Mouse (Mus musculus): ENCODE results near the gene Cdk8.

Gene Cdk8

DNA sequence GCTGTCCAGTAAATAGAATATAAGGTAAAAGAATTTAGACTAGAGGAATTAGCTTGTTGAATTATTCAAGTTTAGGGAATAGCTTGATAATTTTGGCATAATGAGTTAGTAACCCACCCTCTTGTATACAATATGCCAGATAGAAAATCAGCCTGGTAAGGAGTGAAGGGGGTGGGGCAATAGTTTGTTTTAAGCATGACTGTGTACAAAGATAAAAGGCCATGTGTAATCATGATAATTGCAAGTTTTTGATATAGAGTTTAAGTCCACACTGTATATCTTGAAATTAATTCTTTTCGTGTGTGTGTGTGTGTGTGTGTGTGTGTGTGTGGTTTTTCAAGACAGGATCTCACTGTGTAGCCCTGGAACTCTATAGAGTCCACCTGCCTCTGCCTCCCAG lies 3.3 kb downstream of the Cdk8 start:
- no peak for DNase-seq

DNA sequence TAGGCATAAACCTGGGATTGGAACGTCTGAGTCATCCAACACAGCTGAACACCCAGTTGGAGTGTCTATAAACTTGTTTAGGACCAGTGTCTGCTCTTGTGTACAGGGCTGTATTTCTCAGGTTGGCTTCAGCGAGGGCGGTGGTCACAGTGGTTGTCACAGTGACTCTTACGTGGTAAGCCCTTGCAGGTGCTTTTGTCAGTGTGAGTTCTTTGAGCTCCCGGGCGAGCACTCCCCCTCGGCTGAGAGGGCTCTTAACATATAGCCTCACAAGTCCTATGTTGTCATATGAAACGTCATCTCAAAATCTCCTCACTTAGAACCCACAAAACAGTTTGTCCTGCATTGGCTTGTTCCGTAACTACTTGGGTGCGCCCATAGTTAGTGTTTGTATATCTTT lies 7.2 kb downstream of the Cdk8 start:
- no peak for DNase-seq

DNA sequence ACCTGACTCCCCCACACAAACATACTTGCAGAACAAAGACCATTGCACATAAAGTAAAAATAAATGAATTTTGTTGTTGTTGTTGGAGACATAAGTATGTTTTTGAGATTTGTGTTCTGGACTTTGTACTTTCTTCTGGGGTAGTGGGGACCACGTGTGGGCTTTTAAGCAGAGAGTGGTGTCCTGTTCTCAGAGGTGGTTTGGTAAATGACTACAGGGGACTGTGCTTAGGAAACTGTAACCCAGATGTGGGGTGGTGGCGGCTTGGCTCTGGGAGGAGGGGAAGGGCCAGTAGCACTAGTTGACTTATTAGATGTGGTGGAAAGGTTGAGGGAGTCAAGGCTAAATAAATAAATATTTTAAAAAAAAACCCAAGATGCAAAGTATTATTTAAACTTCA lies 9.7 kb downstream of the Cdk8 start:
- no peak for DNase-seq

DNA sequence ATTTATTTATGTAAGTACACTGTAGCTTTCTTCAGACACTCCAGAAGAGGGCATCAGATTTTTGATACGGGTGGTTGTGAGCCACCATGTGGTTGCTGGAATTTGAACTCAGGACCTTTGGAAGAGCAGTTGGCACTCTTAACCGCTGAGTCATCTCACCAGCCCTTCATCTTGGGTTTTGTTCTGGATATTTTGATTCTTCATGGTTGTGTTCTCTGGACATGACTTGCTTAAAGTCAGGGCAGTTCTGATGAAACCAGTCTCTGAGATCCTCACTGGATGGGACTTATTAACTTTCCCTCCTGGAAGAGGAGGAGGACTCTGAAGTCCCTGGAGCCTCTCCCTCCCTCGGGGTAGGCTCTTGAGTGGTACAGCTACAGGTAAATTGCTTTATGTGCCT lies 10.2 kb downstream of the Cdk8 start:
- no peak for DNase-seq

DNA sequence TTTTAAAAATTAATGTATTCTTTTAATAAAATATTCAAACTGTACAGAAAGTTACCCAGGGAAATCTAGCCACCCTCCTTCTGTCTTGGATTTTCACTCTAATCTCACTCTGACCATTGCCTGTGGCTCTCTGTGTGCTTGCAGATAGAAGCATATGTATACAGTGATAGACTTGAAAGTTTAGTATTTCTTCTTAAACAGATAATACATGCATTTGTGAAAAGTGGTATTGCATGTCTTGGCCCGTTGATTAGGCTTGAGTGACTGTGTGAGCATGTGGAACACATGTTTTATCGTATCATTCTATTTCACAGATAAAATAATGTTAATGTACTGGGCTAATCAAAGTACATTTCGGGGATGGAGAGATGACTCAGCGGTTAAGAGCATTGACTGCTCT lies 14.2 kb downstream of the Cdk8 start:
- no peak for DNase-seq

DNA sequence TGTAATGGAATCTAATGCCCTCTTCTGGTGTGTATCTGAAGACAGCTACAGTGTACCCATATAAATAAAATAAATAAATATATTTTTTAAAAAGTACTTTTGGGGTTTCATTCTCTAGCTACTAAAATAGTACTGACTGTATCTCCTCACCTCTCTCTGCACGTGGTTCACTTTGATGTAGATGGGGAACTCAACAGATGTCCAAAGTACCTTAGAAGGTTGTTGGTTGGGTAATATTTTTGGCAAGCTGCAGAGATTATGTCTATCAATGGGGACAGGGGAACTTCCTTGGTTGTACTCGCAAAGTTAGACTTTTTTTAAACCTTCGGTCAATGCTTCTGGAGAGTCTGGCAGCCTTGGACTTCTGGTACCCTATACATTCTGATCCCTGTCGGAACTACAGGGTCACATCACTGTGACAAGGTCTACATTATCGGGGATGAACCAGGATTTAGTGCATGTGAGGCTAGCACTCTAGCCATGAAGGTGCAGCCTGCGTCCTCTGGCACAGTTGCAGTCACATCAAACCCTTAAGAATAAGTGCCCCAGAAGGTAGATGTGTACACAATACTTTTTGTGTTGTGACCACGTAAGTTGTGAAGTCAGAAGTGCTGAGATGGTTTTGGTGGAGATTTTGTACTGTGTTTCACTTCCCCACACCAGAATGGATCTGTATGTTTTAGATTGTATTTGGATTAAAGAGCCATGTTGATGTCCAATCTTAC lies 14.8 kb downstream of the Cdk8 start:
- no peak for DNase-seq

DNA sequence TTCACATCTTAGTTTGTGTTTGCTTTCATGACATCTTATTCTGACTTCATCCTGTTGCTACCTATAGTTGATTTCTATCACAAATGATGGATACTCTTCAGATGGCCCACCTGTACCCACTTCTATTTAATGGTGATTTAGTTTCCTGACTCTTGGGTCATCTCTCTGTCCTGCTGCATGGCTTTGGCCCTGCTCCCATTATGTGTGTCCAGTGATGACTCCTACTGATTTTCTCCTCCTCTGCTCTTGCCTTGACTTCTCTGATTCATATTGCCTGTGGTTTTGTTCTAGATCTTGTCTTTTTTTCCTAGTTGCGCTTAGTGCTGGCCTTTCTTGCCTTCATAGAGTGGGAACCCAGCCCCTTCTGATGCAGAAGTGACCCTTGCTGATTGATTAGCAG lies 15.4 kb downstream of the Cdk8 start:
- DNase-seq = no peak

DNA sequence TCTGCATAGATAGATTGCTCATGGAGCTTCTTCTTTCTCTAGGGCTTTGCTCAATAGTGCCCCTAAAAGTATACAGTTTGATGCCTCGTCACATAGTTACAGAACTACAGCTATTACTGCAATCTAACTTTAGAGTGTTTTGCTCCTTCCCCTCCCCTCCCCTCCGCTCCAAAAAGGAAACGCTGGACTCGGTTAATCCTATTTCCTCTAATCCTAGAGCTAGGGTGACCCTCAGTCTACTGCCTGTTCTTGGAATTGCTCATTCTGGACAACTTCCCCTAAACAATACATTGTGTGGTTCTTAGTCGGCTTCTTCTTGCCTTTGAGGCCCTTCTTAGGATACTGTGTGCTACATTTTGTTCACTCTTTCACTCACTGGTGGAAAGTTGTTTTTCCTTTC lies 16.7 kb downstream of the Cdk8 start:
- DNase-seq = no peak

DNA sequence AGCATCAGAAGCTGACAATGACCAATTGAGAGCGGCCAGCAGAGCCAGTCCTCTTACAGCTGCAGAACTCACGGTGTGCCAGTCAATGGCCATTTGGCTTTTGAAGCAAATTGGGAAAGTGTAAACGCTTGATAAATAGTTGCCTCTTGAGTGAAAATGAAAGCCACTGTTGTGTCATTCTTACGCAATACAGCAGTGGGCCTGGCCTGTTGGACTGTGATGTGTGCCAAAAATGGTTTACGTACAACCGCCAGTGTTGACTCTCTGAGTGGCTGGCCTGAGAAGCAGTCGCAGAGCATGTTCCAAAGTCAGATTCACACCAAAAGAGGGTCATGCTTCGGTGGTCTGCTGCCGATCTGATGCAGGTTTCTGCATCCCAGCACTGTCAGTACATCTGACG lies 17.7 kb downstream of the Cdk8 start:
- no peak for DNase-seq

DNA sequence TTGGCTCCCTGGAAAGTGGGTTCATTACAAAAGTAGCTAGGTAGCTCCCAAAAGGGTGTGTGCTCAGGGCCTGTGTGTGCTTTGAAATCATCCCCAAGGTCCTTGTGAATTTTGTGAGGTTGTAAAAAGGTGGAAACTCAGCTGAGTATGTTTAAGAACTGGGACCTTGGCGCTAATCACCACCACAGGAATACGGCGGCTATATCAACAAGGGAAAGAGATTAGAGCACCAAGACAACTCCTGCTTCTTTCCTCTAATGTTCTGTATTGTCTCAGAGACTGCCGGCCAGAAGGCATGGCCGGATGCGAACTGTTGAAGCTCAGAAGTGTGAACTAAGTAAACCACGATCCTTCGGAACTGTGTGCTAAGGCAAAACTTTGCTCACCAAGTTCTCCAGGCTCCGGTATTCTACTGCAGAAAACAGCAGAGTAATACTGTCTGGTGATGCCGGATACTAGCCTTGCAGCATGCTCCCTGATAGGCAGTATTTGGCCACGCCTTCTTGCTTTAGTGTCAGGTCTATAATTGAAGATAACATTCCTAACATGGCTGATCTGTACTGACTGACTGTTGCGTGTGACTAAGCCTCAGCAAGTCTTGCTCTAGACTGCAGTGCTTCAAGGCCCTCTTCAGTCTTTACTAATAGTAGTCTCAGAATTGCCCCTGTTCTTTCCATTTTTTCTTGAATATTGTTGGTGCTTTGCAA lies 19.5 kb downstream of the Cdk8 start:
- DNase-seq = no peak

DNA sequence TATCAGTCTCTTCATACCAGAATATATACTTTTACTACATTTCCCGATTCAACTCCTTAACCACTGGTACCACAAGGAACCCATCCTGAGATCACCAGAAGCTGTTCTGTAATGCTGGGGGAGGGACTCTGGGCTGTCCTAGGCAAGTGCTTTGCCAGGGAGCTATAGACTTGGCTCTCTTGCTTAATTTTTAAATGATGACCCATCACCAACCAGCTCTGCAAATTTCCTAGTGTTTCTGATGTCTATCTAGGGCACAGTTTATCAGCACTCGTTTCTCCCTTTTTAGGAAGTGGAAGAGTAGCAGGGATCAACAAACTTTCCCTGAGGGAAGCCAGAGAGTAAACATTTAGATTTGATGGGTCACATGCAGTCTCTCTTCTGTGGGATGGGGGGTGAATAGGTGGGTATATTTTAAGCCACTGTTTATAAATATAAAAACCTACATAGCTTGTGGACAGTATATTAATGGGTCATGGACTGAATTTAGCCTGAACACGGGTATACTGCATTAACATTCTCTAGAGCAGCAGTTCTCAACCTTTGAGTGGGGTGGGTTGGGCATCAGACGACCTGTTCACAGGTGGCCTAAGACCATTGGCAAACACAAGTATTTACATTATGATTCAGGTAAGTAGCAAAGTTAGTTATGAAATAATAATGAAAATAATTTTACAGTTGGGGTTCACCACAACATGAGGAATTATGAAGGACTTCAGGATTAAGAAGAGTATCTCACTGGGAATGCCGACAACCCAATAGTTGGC lies 20.8 kb downstream of the Cdk8 start:
- DNase-seq = no peak

DNA sequence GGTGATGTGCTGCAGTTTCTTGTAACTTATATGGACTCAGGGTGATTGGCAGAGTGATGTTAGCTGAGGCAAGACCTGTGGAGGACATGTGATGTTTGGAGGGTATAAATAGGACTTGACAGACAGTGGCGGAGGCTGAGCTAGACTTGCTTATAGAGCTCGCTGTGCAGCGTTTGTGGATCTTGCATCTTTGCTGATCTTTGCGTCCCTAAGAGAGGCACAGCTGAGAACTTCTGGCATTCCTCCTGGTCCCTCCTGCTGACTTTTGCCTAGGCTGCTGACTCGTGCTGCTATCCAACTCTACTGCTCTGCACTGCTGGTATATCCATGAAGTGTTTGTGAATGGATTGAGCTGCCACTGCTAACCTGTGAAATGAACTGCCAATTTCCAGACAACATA lies 22.6 kb downstream of the Cdk8 start:
- DNase-seq = no peak

DNA sequence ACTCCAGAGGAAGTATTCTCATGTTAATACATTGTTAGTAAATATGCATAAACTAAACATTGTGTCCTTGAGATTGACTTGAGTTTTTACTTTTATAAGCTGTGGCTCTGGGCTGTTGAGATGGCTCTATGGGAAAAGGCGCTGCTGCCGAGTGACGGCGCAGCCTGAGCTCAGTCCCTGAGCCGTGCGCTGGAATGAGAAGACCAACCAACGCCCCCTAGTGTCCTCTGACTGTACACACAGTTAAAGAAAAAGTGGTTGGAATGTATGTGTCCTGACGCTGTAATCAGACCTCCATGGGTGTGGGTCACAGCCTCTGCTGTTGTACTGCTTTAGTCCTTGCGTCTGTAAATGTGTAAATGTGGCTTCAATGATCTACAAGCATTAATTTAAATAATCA lies 29.0 kb downstream of the Cdk8 start:
- no peak for DNase-seq

DNA sequence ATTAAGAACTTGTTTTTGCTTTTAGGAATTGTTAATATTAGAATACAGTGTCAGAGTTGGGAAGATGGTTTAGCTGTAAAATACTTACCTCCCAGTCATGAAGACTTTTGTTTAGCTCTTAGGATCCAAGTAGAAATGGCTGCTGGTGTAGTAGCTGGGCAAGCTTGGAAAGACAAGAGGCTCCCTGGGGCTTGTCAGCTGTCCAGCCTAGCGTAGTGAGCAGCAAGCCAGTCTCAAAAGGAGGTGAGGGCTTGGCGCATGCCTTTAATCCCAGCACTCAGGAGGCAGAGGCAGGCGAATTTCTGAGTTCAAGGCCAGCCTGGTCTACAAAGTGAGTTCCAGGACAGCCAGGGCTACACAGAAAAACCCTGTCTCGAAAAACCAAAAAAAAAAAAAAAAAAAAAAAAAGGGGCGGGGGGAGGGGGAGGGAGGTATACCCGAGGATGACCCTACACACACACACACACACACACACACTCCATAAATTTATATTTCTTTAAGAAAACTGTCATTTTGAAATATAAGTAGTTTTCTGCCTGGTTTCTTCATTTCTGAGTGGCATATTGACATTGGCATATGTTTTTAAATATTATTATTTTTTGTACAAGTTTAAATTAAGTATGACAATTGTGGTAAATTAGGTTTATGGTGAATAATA lies 35.0 kb downstream of the Cdk8 start:
- peak; percentile 64 for DNase-seq

DNA sequence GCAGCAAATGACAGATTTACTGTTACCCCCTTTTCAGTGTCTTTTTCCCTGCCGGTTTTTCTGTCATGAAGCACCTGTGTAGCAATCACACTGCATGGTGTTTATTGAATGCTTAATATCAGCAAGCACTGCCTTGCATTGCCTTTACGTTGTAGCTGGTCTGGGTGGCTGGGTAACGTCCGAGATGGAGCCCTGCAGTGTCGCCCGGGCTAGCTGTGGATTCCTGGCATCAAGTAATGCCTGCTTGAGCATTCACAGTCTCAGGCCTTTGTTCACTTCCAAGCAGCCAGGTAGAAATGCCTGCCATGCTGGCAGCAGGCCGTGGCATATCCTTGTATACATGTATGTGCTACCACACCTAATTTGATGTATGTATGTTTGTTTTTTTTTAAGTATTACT lies 36.7 kb downstream of the Cdk8 start:
- no peak for DNase-seq

DNA sequence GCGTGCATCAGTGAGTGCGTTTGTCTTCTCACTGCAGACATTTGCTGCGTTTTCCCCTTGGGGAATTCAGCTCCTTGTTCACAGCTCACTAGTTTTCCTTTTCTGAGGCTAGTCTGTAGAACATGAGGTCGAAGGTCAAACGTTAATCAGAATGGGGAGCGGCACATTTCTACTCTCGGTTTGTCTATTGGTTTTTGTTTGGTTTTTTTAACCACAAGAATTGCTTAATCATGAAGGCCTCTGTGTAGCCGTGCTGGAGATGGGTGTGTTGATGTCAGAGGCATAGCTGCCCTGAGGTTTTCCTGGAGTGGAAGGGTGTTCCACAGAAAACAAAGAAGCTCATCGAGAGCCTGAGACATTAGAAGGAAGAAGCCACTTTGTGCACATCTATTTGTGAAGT lies 39.6 kb downstream of the Cdk8 start:
- no peak for DNase-seq

DNA sequence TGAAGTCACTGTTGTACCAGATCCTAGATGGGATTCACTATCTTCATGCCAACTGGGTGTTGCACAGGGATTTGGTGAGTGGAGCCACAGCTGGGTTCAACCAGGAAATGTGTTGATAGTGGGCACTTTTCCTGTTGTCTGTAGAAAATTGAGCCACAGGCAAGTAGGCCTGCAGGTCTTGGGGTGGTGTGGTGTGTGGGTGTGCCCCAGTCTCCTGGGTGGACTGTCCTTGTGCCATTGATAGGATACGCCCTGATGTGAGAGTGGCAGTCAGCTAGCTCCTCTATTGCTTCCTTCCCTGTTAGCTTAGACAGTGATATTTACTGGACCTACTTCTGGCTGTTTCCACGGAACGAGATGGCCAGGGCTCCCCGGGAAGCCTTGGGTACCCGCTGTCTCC lies 40.6 kb downstream of the Cdk8 start:
- no peak for DNase-seq

DNA sequence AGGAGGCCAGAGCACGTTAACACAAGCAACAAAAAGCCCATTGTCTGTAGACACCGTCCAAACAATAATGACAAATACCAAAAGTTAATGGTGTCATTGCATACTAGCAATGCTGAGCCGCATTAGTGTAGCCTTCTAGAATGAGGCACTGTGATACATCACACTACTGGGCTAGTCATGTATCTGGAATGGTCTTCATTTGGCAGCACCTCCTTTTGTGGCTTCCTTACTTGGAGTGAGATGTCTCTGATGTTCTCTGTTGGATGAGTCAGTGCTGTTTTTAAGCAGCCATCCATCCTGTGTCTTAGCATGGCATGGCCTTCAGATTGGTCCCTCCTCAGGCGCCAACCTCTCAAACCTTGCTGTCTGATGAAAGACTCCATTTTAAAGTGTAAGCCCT lies 42.1 kb downstream of the Cdk8 start:
- no peak for DNase-seq

DNA sequence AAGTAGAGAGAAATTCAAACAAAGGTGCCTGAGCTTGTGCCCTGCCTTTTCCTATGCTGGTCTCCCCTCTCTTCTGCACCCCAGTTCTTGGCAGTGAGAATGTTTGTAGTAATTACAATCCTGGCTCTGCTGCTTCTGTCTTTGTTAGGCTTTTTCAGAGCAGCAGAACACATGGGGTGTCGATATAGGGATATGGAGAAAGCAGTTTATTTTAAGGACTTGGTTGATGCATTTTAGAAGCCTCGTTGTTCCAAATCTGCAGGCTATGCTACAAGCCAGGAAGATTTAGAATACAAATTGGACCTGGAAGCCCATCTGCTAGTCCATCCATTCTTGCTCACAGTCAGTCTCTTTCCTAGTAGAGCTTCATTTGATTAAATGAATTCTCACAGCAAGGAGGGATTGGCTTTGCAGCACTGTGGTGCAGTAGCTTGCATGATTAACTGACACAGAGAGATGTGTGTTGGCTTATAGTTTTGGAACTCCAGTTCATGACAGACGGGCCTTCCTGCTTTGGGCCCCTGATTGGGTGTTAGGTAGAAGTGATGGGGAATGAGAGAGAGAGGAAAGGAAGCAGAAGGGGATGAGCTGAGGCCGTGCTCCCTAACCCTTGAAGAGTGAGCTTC lies 43.5 kb downstream of the Cdk8 start:
- no peak for DNase-seq

DNA sequence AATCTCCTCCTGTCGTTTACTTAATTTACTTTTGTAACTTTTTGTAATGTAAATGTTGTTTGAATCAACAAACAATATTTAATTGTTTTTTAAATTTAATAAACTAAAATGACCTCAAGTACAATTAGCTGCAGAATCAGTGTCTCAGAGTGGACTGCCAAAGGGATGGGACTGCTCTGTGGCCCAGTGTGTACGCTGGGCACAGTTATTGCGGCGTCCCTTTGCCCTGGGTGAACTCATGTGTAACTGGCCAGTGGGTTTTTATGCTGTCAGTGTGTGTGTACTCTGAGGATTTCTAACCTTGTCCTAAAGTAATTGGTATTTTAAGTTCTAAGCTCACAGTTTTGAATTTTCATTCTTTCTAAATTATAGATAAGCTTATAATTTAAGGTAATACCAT lies 46.5 kb downstream of the Cdk8 start:
- no peak for DNase-seq

DNA sequence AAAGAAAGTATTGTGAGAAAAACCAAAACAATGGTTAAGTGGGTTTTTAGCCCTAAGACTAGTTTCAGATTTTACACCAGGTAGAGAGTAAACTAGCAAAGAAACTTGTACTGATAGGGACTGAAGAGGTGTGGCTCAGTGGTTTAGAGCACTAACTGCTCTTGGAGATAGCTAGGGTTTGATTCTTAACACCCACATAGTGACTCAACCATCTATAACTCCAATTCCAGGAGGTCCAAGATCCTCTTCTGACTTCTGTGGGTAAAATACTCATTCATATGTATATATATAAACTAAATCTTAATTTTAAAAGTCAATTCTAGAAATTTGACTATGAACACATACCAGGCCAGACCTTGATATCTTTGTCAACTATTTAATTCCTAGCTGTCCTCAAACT lies 49.0 kb downstream of the Cdk8 start:
- no peak for DNase-seq

DNA sequence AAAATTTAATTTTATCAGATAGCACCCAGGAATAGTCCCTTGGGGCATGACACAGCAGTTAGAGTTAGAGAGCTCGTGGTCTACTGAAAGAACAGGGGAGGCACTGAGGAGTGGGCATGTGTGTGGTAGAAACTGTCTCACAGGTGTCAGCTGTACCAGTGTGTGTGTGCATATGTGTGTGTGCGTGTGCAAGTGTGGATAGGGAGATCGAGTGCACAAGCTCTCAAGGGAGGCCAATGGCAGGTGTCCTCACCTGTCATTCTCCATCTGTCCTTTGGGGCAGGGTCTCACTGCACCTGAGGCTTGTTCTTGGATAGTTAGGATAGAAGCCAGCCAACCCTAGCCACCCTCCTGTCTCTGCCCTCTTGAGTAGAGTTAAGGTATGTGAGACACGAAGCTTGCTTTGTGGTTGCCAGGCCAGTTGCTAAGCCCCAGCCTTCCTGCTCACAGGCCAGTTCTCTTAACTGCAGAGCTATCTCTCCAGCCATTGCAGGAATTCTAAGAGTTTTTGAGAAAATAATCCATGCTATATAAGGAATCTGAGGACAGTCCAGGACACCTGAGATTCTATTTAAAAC lies 50.3 kb downstream of the Cdk8 start:
- DNase-seq = no peak

All from cerebellum, adult 9-11 months (tissue).